Mouse (Mus musculus): ENCODE data around the gene Pank1. TPM values are rescaled to one million over a fixed set of nuclear protein-coding genes. Genes with fewer than 3 reads are reported as not detected.

Pank1 gene
- polyA plus RNA-seq, 1 experiment from 2014 or later: 14.8 TPM

- no peak overlapping the region for H3K9ac ChIP-seq (ENCODE audit: low read length)
- peaks cover 15% of the 10 kb centered on the region for H3K36me3 ChIP-seq (ENCODE audit: control insufficient read depth, insufficient read depth)
- H3K27ac ChIP-seq (ENCODE audit: low read length): no peak overlapping the region
- H3K4me2 ChIP-seq (ENCODE audit: low read depth, low read length): no peak overlapping the region
- peaks cover 9% of the 10 kb centered on the region; the same call in 1 of the 2 replicates for H3K4me1 ChIP-seq (ENCODE audit: control insufficient read depth, insufficient read depth, low read length)
- H3K9me3 ChIP-seq (replicated peaks; ENCODE audit: control insufficient read depth, low read length): no peaks in the 10 kb centered on the region
- no peak for ATAC-seq (replicated peaks; ENCODE audit: extremely low read depth, insufficient read depth, low FRiP score)
- H3K27me3 ChIP-seq (ENCODE audit: control insufficient read depth, insufficient read depth, low read length): no peaks in the 10 kb centered on the region
- no peak overlapping the region for H3K4me3 ChIP-seq (ENCODE audit: low read length)
- WGBS: 86% methylated on average over 5 of the region's 5 CpGs
Observed at GRCm38 (mm10) chr19:34819577-34820170, 59.6 kb downstream of the Pank1 start.

- Histone ChIP-seq H3K4me3 (ENCODE audit: low read length) (no peak overlapping the region), H3K9ac (ENCODE audit: low read length) (no peak overlapping the region), H3K27me3 (ENCODE audit: control insufficient read depth, insufficient read depth, low read length) (no peaks in the 10 kb centered on the region), H3K9me3 (replicated peaks; ENCODE audit: control insufficient read depth, low read length) (no peaks in the 10 kb centered on the region), H3K4me1 (ENCODE audit: control insufficient read depth, insufficient read depth, low read length) (no peaks in the 10 kb centered on the region), H3K27ac (ENCODE audit: low read length) (no peak overlapping the region), H3K36me3 (ENCODE audit: control insufficient read depth, insufficient read depth) (peaks cover 14% of the 10 kb centered on the region), H3K4me2 (ENCODE audit: low read depth, low read length) (no peak overlapping the region)
- WGBS: 90% methylated on average over 4 of the region's 4 CpGs
- no peak for ATAC-seq (replicated peaks; ENCODE audit: extremely low read depth, insufficient read depth, low FRiP score)
Observed at GRCm38 (mm10) chr19:34815371-34815770, 63.9 kb downstream of the Pank1 start.

- peaks cover 15% of the 10 kb centered on the region for H3K36me3 ChIP-seq (ENCODE audit: control insufficient read depth, insufficient read depth)
- H3K9ac ChIP-seq (ENCODE audit: low read length): no peak overlapping the region
- H3K9me3 ChIP-seq (replicated peaks; ENCODE audit: control insufficient read depth, low read length): no peaks in the 10 kb centered on the region
- no peak overlapping the region for H3K27ac ChIP-seq (ENCODE audit: low read length)
- 70% methylated on average over 4 of the region's 4 CpGs for WGBS
- no peaks in the 10 kb centered on the region for H3K27me3 ChIP-seq (ENCODE audit: control insufficient read depth, insufficient read depth, low read length)
- no peak overlapping the region for H3K4me3 ChIP-seq (ENCODE audit: low read length)
- H3K4me2 ChIP-seq (ENCODE audit: low read depth, low read length): no peak overlapping the region
- no peaks in the 10 kb centered on the region for H3K4me1 ChIP-seq (ENCODE audit: control insufficient read depth, insufficient read depth, low read length)
- ATAC-seq (replicated peaks; ENCODE audit: extremely low read depth, insufficient read depth, low FRiP score): no peak
Observed at GRCm38 (mm10) chr19:34814696-34815095, 64.6 kb downstream of the Pank1 start.

- no peaks in the 10 kb centered on the region for H3K4me1 ChIP-seq (ENCODE audit: control insufficient read depth, insufficient read depth, low read length)
- no peak for ATAC-seq (replicated peaks; ENCODE audit: extremely low read depth, insufficient read depth, low FRiP score)
- H3K27me3 ChIP-seq (ENCODE audit: control insufficient read depth, insufficient read depth, low read length): no peaks in the 10 kb centered on the region
- no peak overlapping the region for H3K9ac ChIP-seq (ENCODE audit: low read length)
- H3K36me3 ChIP-seq (ENCODE audit: control insufficient read depth, insufficient read depth): peaks cover 9% of the 10 kb centered on the region
- WGBS: 89% methylated on average over 6 of the region's 6 CpGs
- no peak overlapping the region for H3K4me3 ChIP-seq (ENCODE audit: low read length)
- no peak overlapping the region for H3K4me2 ChIP-seq (ENCODE audit: low read depth, low read length)
- no peaks in the 10 kb centered on the region for H3K9me3 ChIP-seq (replicated peaks; ENCODE audit: control insufficient read depth, low read length)
- no peak overlapping the region for H3K27ac ChIP-seq (ENCODE audit: low read length)
Observed at GRCm38 (mm10) chr19:34813961-34814360, 65.3 kb downstream of the Pank1 start.

GRCm38 (mm10) chr19:34813533-34813932, 65.7 kb downstream of the Pank1 start:
- H3K4me1 ChIP-seq (ENCODE audit: control insufficient read depth, insufficient read depth, low read length): no peaks in the 10 kb centered on the region
- no peak overlapping the region for H3K27ac ChIP-seq (ENCODE audit: low read length)
- H3K27me3 ChIP-seq (ENCODE audit: control insufficient read depth, insufficient read depth, low read length): no peaks in the 10 kb centered on the region
- H3K4me2 ChIP-seq (ENCODE audit: low read depth, low read length): no peak overlapping the region
- ATAC-seq (replicated peaks; ENCODE audit: extremely low read depth, insufficient read depth, low FRiP score): no peak
- H3K9me3 ChIP-seq (replicated peaks; ENCODE audit: control insufficient read depth, low read length): no peaks in the 10 kb centered on the region
- no peak overlapping the region for H3K9ac ChIP-seq (ENCODE audit: low read length)
- no peak overlapping the region for H3K4me3 ChIP-seq (ENCODE audit: low read length)
- peaks cover 9% of the 10 kb centered on the region for H3K36me3 ChIP-seq (ENCODE audit: control insufficient read depth, insufficient read depth)
- 92% methylated on average over 2 of the region's 2 CpGs for WGBS

GRCm38 (mm10) chr19:34812711-34813110, 66.5 kb downstream of the Pank1 start:
- 79% methylated on average over 4 of the region's 4 CpGs for WGBS
- no peak overlapping the region for H3K4me2 ChIP-seq (ENCODE audit: low read depth, low read length)
- no peak overlapping the region for H3K27ac ChIP-seq (ENCODE audit: low read length)
- no peak for ATAC-seq (replicated peaks; ENCODE audit: extremely low read depth, insufficient read depth, low FRiP score)
- no peaks in the 10 kb centered on the region for H3K9me3 ChIP-seq (replicated peaks; ENCODE audit: control insufficient read depth, low read length)
- H3K27me3 ChIP-seq (ENCODE audit: control insufficient read depth, insufficient read depth, low read length): no peaks in the 10 kb centered on the region
- H3K4me3 ChIP-seq (ENCODE audit: low read length): no peak overlapping the region
- H3K4me1 ChIP-seq (ENCODE audit: control insufficient read depth, insufficient read depth, low read length): no peaks in the 10 kb centered on the region
- peaks cover 9% of the 10 kb centered on the region for H3K36me3 ChIP-seq (ENCODE audit: control insufficient read depth, insufficient read depth)
- H3K9ac ChIP-seq (ENCODE audit: low read length): no peak overlapping the region

GRCm38 (mm10) chr19:34807173-34807572, 72.1 kb downstream of the Pank1 start:
- ATAC-seq (replicated peaks; ENCODE audit: extremely low read depth, insufficient read depth, low FRiP score): no peak

GRCm38 (mm10) chr19:34805071-34805470, 74.2 kb downstream of the Pank1 start:
- H3K4me1 ChIP-seq (ENCODE audit: control insufficient read depth, insufficient read depth, low read length): no peaks in the 10 kb centered on the region
- H3K4me3 ChIP-seq (ENCODE audit: low read length): no peak overlapping the region
- 83% methylated on average over 2 of the region's 2 CpGs for WGBS
- H3K4me2 ChIP-seq (ENCODE audit: low read depth, low read length): no peak overlapping the region
- peaks cover under 1% of the 10 kb centered on the region; the same call in 1 of the 2 replicates for H3K36me3 ChIP-seq (ENCODE audit: control insufficient read depth, insufficient read depth)
- H3K9me3 ChIP-seq (replicated peaks; ENCODE audit: control insufficient read depth, low read length): no peaks in the 10 kb centered on the region
- ATAC-seq (replicated peaks; ENCODE audit: extremely low read depth, insufficient read depth, low FRiP score): no peak
- no peak overlapping the region for H3K9ac ChIP-seq (ENCODE audit: low read length)
- H3K27me3 ChIP-seq (ENCODE audit: control insufficient read depth, insufficient read depth, low read length): no peaks in the 10 kb centered on the region
- H3K27ac ChIP-seq (ENCODE audit: low read length): no peak overlapping the region

More at GRCm38 (mm10) chr19:34807173-34807572, 72.1 kb downstream of the Pank1 start:
- Histone ChIP-seq H3K9ac (ENCODE audit: low read length) (no peak overlapping the region), H3K36me3 (ENCODE audit: control insufficient read depth, insufficient read depth) (peaks cover 3% of the 10 kb centered on the region; the same call in 1 of the 2 replicates), H3K27me3 (ENCODE audit: control insufficient read depth, insufficient read depth, low read length) (no peaks in the 10 kb centered on the region), H3K4me2 (ENCODE audit: low read depth, low read length) (no peak overlapping the region), H3K9me3 (replicated peaks; ENCODE audit: control insufficient read depth, low read length) (no peaks in the 10 kb centered on the region), H3K4me3 (ENCODE audit: low read length) (no peak overlapping the region), H3K4me1 (ENCODE audit: control insufficient read depth, insufficient read depth, low read length) (no peaks in the 10 kb centered on the region), H3K27ac (ENCODE audit: low read length) (no peak overlapping the region)
- 78% methylated on average over 5 of the region's 5 CpGs for WGBS

- no peak overlapping the region for H3K4me2 ChIP-seq (ENCODE audit: low read depth, low read length)
- H3K4me3 ChIP-seq (ENCODE audit: low read length): no peak overlapping the region
- no peak overlapping the region for H3K9ac ChIP-seq (ENCODE audit: low read length)
- 76% methylated on average over 2 of the region's 2 CpGs for WGBS
- no peaks in the 10 kb centered on the region for H3K9me3 ChIP-seq (replicated peaks; ENCODE audit: control insufficient read depth, low read length)
- H3K36me3 ChIP-seq (ENCODE audit: control insufficient read depth, insufficient read depth): no peaks in the 10 kb centered on the region; the same call in 1 of the 2 replicates
- H3K4me1 ChIP-seq (ENCODE audit: control insufficient read depth, insufficient read depth, low read length): no peaks in the 10 kb centered on the region
- H3K27ac ChIP-seq (ENCODE audit: low read length): no peak overlapping the region
- no peaks in the 10 kb centered on the region for H3K27me3 ChIP-seq (ENCODE audit: control insufficient read depth, insufficient read depth, low read length)
- no peak for ATAC-seq (replicated peaks; ENCODE audit: extremely low read depth, insufficient read depth, low FRiP score)
Observed at GRCm38 (mm10) chr19:34804531-34804930, 74.7 kb downstream of the Pank1 start.

All from heart, embryonic 16.5 days (tissue).